Mouse (Mus musculus): ENCODE measurements around the gene Krt26. TPM values are rescaled to one million over a fixed set of nuclear protein-coding genes. Genes with fewer than 3 reads are reported as not detected.

Krt26 gene
- polyA plus RNA-seq, 1 experiment from 2014 or later: 0.26 TPM

- no peak overlapping the region for H3K4me3 ChIP-seq
- H3K9me3 ChIP-seq: no peaks in the 10 kb centered on the region
- H3K4me1 ChIP-seq (replicated peaks): 0 out of 2 replicates have a peak, but pooled peaks cover 7% of the 10 kb centered on the region
- no peaks in the 10 kb centered on the region for H3K36me3 ChIP-seq
- WGBS: 84% methylated on average over 9 of the region's 9 CpGs
- ATAC-seq (ENCODE audit: low FRiP score, low read depth): no peak
- no peaks in the 10 kb centered on the region for H3K27me3 ChIP-seq
- no peak overlapping the region for H3K27ac ChIP-seq (replicated peaks)
- no peak overlapping the region for H3K4me2 ChIP-seq
- no peak overlapping the region for H3K9ac ChIP-seq
Measured at GRCm38 (mm10) chr11:99281116-99281515, 56.6 kb downstream of the Krt26 start.

GRCm38 (mm10) chr11:99279986-99280385 is 57.8 kb downstream of the Krt26 start:
- Histone ChIP-seq H3K9ac (no peak overlapping the region), H3K27me3 (no peaks in the 10 kb centered on the region), H3K27ac (replicated peaks) (no peak overlapping the region), H3K9me3 (no peaks in the 10 kb centered on the region), H3K4me3 (no peak overlapping the region), H3K4me1 (replicated peaks) (0 out of 2 replicates have a peak, but pooled peaks cover 7% of the 10 kb centered on the region), H3K36me3 (no peaks in the 10 kb centered on the region), H3K4me2 (no peak overlapping the region)
- 66% methylated on average over 5 of the region's 5 CpGs for WGBS
- no peak for ATAC-seq (ENCODE audit: low FRiP score, low read depth)

Other genes with a start within 250 kb of the Krt26 start
- gene Tns4, start 248.7 kb downstream of the Krt26 start, polyA plus RNA-seq (2015; fragmentation: Nextera tagmentation; extraction: Ambion mirVana): 0.08 and 0.17 TPM in 2 replicates
- gene Ccr7, start 182.9 kb downstream of the Krt26 start, polyA plus RNA-seq (2015; fragmentation: Nextera tagmentation; extraction: Ambion mirVana): 0.08 TPM in 2 replicates
- 253 and 266 TPM in 2 replicates for gene Smarce1, start 106.9 kb downstream of the Krt26 start, polyA plus RNA-seq (2015; fragmentation: Nextera tagmentation; extraction: Ambion mirVana)
- 7.7 and 8.9 TPM in 2 replicates for gene Krt222, start 93.9 kb downstream of the Krt26 start, polyA plus RNA-seq (2015; fragmentation: Nextera tagmentation; extraction: Ambion mirVana)
- gene Krt24, start 52.7 kb downstream of the Krt26 start, polyA plus RNA-seq (2015; fragmentation: Nextera tagmentation; extraction: Ambion mirVana): 0.13 TPM in 1 of 2 replicates, not detected in the other
- 0.81 and 0.96 TPM in 2 replicates for gene Krt25, start 15.0 kb downstream of the Krt26 start, polyA plus RNA-seq (2015; fragmentation: Nextera tagmentation; extraction: Ambion mirVana)
- 0.16 TPM in 1 of 2 replicates, not detected in the other for gene Krt27, start 13.1 kb upstream of the Krt26 start, polyA plus RNA-seq (2015; fragmentation: Nextera tagmentation; extraction: Ambion mirVana)
- gene Krt28, start 36.9 kb upstream of the Krt26 start, polyA plus RNA-seq (2015; fragmentation: Nextera tagmentation; extraction: Ambion mirVana): 0.54 and 0.65 TPM in 2 replicates
- gene Krt10, start 51.4 kb upstream of the Krt26 start, polyA plus RNA-seq (2015; fragmentation: Nextera tagmentation; extraction: Ambion mirVana): 29.6 and 30.6 TPM in 2 replicates
- gene Krt12, start 84.3 kb upstream of the Krt26 start, polyA plus RNA-seq (2015; fragmentation: Nextera tagmentation; extraction: Ambion mirVana): 0.30 TPM in 1 of 2 replicates, not detected in the other
- 0.14 and 0.24 TPM in 2 replicates for gene Krt20, start 100.2 kb upstream of the Krt26 start, polyA plus RNA-seq (2015; fragmentation: Nextera tagmentation; extraction: Ambion mirVana)
- 0.20 and 0.31 TPM in 2 replicates for gene Krt23, start 155.2 kb upstream of the Krt26 start, polyA plus RNA-seq (2015; fragmentation: Nextera tagmentation; extraction: Ambion mirVana)
- gene Krt39, start 183.4 kb upstream of the Krt26 start, polyA plus RNA-seq (2015; fragmentation: Nextera tagmentation; extraction: Ambion mirVana): not detected in 2 replicates
- not detected in 2 replicates for gene Krt40, start 205.2 kb upstream of the Krt26 start, polyA plus RNA-seq (2015; fragmentation: Nextera tagmentation; extraction: Ambion mirVana)
- not detected in 2 replicates for gene Krtap3-3, start 212.9 kb upstream of the Krt26 start, polyA plus RNA-seq (2015; fragmentation: Nextera tagmentation; extraction: Ambion mirVana)
- not detected in 2 replicates for gene Krtap3-2, start 218.9 kb upstream of the Krt26 start, polyA plus RNA-seq (2015; fragmentation: Nextera tagmentation; extraction: Ambion mirVana)
- not detected in 2 replicates for gene Gm11939, start 221.5 kb upstream of the Krt26 start, polyA plus RNA-seq (2015; fragmentation: Nextera tagmentation; extraction: Ambion mirVana)
- not detected in 2 replicates for gene Krtap3-1, start 228.7 kb upstream of the Krt26 start, polyA plus RNA-seq (2015; fragmentation: Nextera tagmentation; extraction: Ambion mirVana)
- not detected in 2 replicates for gene Krtap1-5, start 243.1 kb upstream of the Krt26 start, polyA plus RNA-seq (2015; fragmentation: Nextera tagmentation; extraction: Ambion mirVana)
- gene Krtap1-4, start 245.7 kb upstream of the Krt26 start, polyA plus RNA-seq (2015; fragmentation: Nextera tagmentation; extraction: Ambion mirVana): not detected in 2 replicates